Mouse (Mus musculus) neural tube, embryonic 12.5 days (tissue): Measurements from ENCODE around the gene Map3k12. TPM values are rescaled to one million over a fixed set of nuclear protein-coding genes. Genes with fewer than 3 reads are reported as not detected.

ENCODE experiments used
- ATAC-seq: fragments of 200-750 bp; cut with Nextera tagmentation; 2 replicates; pipeline ENCODE4 v1.8.0; 2017; ENCODE audit warnings: low read depth, mild to moderate bottlenecking, moderate TSS enrichment, moderate library complexity; ENCODE audit not compliant: low FRiP score
- H3K27ac ChIP-seq: fragments of 300-500 bp; sonication (generic); 2 replicates; pipeline ENCODE4 v1.5.1; 2016
- H3K27me3 ChIP-seq: fragments of 300-500 bp; sonication (generic); replicated peaks from 2 replicates; pipeline ENCODE4 v1.6.1; 2016; ENCODE audit warnings: mild to moderate bottlenecking
- H3K36me3 ChIP-seq: fragments of 300-500 bp; sonication (generic); 2 replicates; pipeline ENCODE4 v1.6.1; 2016; ENCODE audit warnings: mild to moderate bottlenecking
- H3K4me1 ChIP-seq: fragments of 300-500 bp; sonication (generic); 2 replicates; pipeline ENCODE4 v1.6.1; 2016
- H3K4me2 ChIP-seq: fragments of 300-500 bp; sonication (generic); replicated peaks from 2 replicates; pipeline ENCODE4 v1.6.1; 2016; ENCODE audit warnings: mild to moderate bottlenecking
- H3K4me3 ChIP-seq: fragments of 300-500 bp; sonication (generic); 2 replicates; pipeline ENCODE4 v1.5.1; 2016
- H3K9ac ChIP-seq: fragments of 300-500 bp; sonication (generic); 2 replicates; pipeline ENCODE4 v1.6.1; 2016; ENCODE audit warnings: mild to moderate bottlenecking
- H3K9me3 ChIP-seq: fragments of 300-500 bp; sonication (generic); 2 replicates; pipeline ENCODE4 v1.6.1; 2016; ENCODE audit warnings: mild to moderate bottlenecking
- WGBS: fragments of 180-500 bp; shearing (Covaris S2); methylation state at CpG from one replicate; pipeline ENCODE4 v1.1.7; 2016; 5-methylcytosine and 5-hydroxymethylcytosine counted together
- polyA plus RNA-seq: library from polyadenylated mRNA; unstranded; fragments of >200 nt; fragmentation: Nextera tagmentation; extraction: Ambion mirVana; gene quantifications from 2 replicates; pipeline ENCODE4 v1.2.1, GENCODE M21; 2016

Map3k12 gene
- polyA plus RNA-seq, 1 experiment from 2014 or later, result 51.9 TPM

GRCm38 (mm10) chr15:102507561-102507960 lies 9.3 kb downstream of the Map3k12 start:
- no peak overlapping the region for H3K4me3 ChIP-seq
- no peak overlapping the region for H3K9ac ChIP-seq
- H3K9me3 ChIP-seq, result no peaks in the 10 kb centered on the region
- no peak for ATAC-seq
- H3K4me2 ChIP-seq, result no peak overlapping the region
- no peak overlapping the region for H3K27ac ChIP-seq
- peaks cover 33% of the 10 kb centered on the region for H3K36me3 ChIP-seq
- H3K27me3 ChIP-seq, result no peaks in the 10 kb centered on the region
- H3K4me1 ChIP-seq, result peaks cover 35% of the 10 kb centered on the region

- H3K36me3 ChIP-seq, result peaks cover 40% of the 10 kb centered on the region
- no peak overlapping the region for H3K4me3 ChIP-seq
- H3K9me3 ChIP-seq, result no peaks in the 10 kb centered on the region
- no peak overlapping the region for H3K9ac ChIP-seq
- 91% methylated on average over 1 of the region's 1 CpGs for WGBS
- ATAC-seq, result no peak
- peaks cover 28% of the 10 kb centered on the region for H3K4me1 ChIP-seq
- no peak overlapping the region for H3K4me2 ChIP-seq
- H3K27me3 ChIP-seq, result no peaks in the 10 kb centered on the region
- no peak overlapping the region for H3K27ac ChIP-seq
Measured at GRCm38 (mm10) chr15:102506864-102507263, 10.0 kb downstream of the Map3k12 start.

GRCm38 (mm10) chr15:102506464-102506830 lies 10.4 kb downstream of the Map3k12 start:
- peaks cover 44% of the 10 kb centered on the region for H3K36me3 ChIP-seq
- no peak overlapping the region for H3K27ac ChIP-seq
- H3K4me2 ChIP-seq, result no peak overlapping the region
- no peak for ATAC-seq
- 74% methylated on average over 2 of the region's 2 CpGs for WGBS
- H3K4me3 ChIP-seq, result no peak overlapping the region
- H3K27me3 ChIP-seq, result no peaks in the 10 kb centered on the region
- peaks cover 24% of the 10 kb centered on the region for H3K4me1 ChIP-seq
- H3K9me3 ChIP-seq, result no peaks in the 10 kb centered on the region
- no peak overlapping the region for H3K9ac ChIP-seq

- WGBS, result 91% methylated on average over 9 of the region's 9 CpGs
- Histone ChIP-seq H3K4me3 (no peak overlapping the region), H3K36me3 (peaks cover 50% of the 10 kb centered on the region), H3K4me1 (peaks cover 18% of the 10 kb centered on the region), H3K9me3 (no peaks in the 10 kb centered on the region), H3K9ac (no peak overlapping the region), H3K27ac (no peak overlapping the region), H3K4me2 (no peak overlapping the region), H3K27me3 (no peaks in the 10 kb centered on the region)
- ATAC-seq, result no peak
Measured at GRCm38 (mm10) chr15:102505770-102506463, 10.9 kb downstream of the Map3k12 start.

GRCm38 (mm10) chr15:102505073-102505769 lies 11.6 kb downstream of the Map3k12 start:
- 82% methylated on average over 12 of the region's 12 CpGs for WGBS
- peaks cover 12% of the 10 kb centered on the region for H3K4me1 ChIP-seq

GRCm38 (mm10) chr15:102503924-102504782 lies 12.7 kb downstream of the Map3k12 start:
- H3K4me1 ChIP-seq, result 0 out of 2 replicates have a peak, but pooled peaks cover 1% of the 10 kb centered on the region
- ATAC-seq, result no peak
- no peak overlapping the region for H3K4me2 ChIP-seq
- 93% methylated on average over 9 of the region's 9 CpGs for WGBS
- H3K9ac ChIP-seq, result no peak overlapping the region
- H3K27me3 ChIP-seq, result no peaks in the 10 kb centered on the region
- H3K36me3 ChIP-seq, result peaks cover 67% of the 10 kb centered on the region
- H3K9me3 ChIP-seq, result no peaks in the 10 kb centered on the region
- no peak overlapping the region for H3K4me3 ChIP-seq
- H3K27ac ChIP-seq, result no peak overlapping the region

More at GRCm38 (mm10) chr15:102505073-102505769, 11.6 kb downstream of the Map3k12 start:
- ATAC-seq, result no peak
- Histone ChIP-seq H3K27ac (no peak overlapping the region), H3K36me3 (peaks cover 56% of the 10 kb centered on the region), H3K4me2 (no peak overlapping the region), H3K9ac (no peak overlapping the region), H3K9me3 (no peaks in the 10 kb centered on the region), H3K4me3 (no peak overlapping the region), H3K27me3 (no peaks in the 10 kb centered on the region)

- no peak within 1 kb of the TSS for H3K4me3 ChIP-seq
- 89% methylated on average over 1 of the region's 1 CpGs for WGBS
Measured at GRCm38 (mm10) chr15:102503447-102503846, 13.4 kb downstream of the Map3k12 start, which contains the start of gene Gm10337. Gene Gm10337, plus strand, starts transcription at chr15:102503722.

GRCm38 (mm10) chr15:102502254-102502840 lies 14.5 kb downstream of the Map3k12 start:
- H3K27ac ChIP-seq, result no peak overlapping the region
- H3K36me3 ChIP-seq, result peaks cover 80% of the 10 kb centered on the region
- H3K9ac ChIP-seq, result no peak overlapping the region
- no peak overlapping the region for H3K4me2 ChIP-seq
- 82% methylated on average over 9 of the region's 9 CpGs for WGBS
- no peaks in the 10 kb centered on the region for H3K4me1 ChIP-seq
- no peaks in the 10 kb centered on the region for H3K27me3 ChIP-seq
- H3K9me3 ChIP-seq, result no peaks in the 10 kb centered on the region
- ATAC-seq, result no peak
- no peak overlapping the region for H3K4me3 ChIP-seq

More at GRCm38 (mm10) chr15:102503447-102503846, 13.4 kb downstream of the Map3k12 start, which contains the start of gene Gm10337:
- Histone ChIP-seq H3K9ac (no peak within 1 kb of the TSS), H3K27me3 (no peaks in the 10 kb centered on the region), H3K27ac (no peak within 1 kb of the TSS), H3K36me3 (peaks cover 71% of the 10 kb centered on the region), H3K9me3 (no peaks in the 10 kb centered on the region), H3K4me2 (no peak within 1 kb of the TSS), H3K4me1 (no peaks in the 10 kb centered on the region)
- no peak for ATAC-seq

- no peak overlapping the region for H3K27ac ChIP-seq
Measured at GRCm38 (mm10) chr15:102501084-102501814, 15.6 kb downstream of the Map3k12 start.

GRCm38 (mm10) chr15:102500479-102500878 lies 16.4 kb downstream of the Map3k12 start:
- Histone ChIP-seq H3K4me1 (no peaks in the 10 kb centered on the region), H3K27me3 (no peaks in the 10 kb centered on the region), H3K9me3 (no peaks in the 10 kb centered on the region), H3K27ac (no peak overlapping the region), H3K4me2 (no peak overlapping the region), H3K36me3 (peaks cover 86% of the 10 kb centered on the region), H3K9ac (no peak overlapping the region), H3K4me3 (no peak overlapping the region)
- WGBS, result 93% methylated on average over 5 of the region's 5 CpGs
- ATAC-seq, result no peak

More at GRCm38 (mm10) chr15:102501084-102501814, 15.6 kb downstream of the Map3k12 start:
- Histone ChIP-seq H3K4me1 (no peaks in the 10 kb centered on the region), H3K4me2 (no peak overlapping the region), H3K36me3 (peaks cover 89% of the 10 kb centered on the region), H3K4me3 (no peak overlapping the region), H3K27me3 (no peaks in the 10 kb centered on the region), H3K9ac (no peak overlapping the region), H3K9me3 (no peaks in the 10 kb centered on the region)
- no peak for ATAC-seq
- WGBS, result 91% methylated on average over 19 of the region's 19 CpGs

GRCm38 (mm10) chr15:102499851-102500250 lies 17.0 kb downstream of the Map3k12 start:
- Histone ChIP-seq H3K36me3 (peaks cover 85% of the 10 kb centered on the region), H3K4me1 (no peaks in the 10 kb centered on the region), H3K27ac (no peak overlapping the region), H3K4me2 (no peak overlapping the region), H3K9me3 (no peaks in the 10 kb centered on the region), H3K27me3 (no peaks in the 10 kb centered on the region), H3K9ac (no peak overlapping the region), H3K4me3 (no peak overlapping the region)
- 89% methylated on average over 6 of the region's 6 CpGs for WGBS
- no peak for ATAC-seq
